Mouse (Mus musculus): ENCODE results near the gene Npcd. TPM values are rescaled to one million over a fixed set of nuclear protein-coding genes. Genes with fewer than 3 reads are reported as not detected.
A peak's percentile ranks its signal among the peaks of the same experiment; 100 is the strongest.

Npcd gene
- polyA plus RNA-seq (2016; fragmentation: Nextera tagmentation; extraction: Ambion mirVana): not detected in 2 replicates

DNA sequence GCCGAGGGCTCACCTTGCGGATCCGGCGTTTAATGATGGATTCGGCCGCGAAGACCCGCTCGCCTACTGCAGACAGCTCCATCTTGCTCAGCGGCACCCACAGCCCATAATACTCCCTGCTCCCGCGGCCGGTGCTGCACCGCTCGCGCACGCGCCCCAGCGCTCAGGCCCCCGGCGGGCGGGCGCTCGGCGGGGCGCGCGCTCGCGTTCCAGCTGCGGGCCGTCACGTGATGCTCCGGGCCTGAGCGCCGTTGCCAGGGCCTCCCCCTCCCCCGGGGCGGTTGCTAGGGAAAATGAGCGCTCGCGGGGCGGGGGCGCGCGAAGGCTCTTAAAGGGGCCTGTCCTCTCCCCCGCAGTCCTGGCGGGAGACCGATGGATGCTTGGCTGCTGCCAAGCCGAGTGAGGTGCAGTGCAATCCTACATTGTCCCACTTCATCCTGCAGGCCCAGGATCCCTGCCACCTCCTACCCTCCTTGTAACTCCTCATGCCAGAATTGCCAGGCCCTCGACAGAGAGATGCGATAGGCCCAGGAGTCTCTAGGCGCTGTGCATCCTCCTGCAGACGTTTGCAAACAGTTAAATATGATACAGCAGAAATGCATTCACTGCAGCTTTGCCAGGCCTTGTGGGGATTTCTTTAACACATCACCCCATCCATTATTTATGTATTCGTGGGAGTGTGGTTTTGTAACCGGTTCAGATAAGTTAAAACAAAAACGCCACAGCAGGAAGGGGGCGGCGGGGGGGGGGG is at the start of gene Npcd, which contains the start of gene Cbx6:
Gene Npcd (minus strand): TSS at position 108 of the 751 bp plus-strand sequence.
Gene Cbx6 (minus strand): TSS at position 559 of the 751 bp plus-strand sequence.
- no peaks in the 10 kb centered on the region for H3K27me3 ChIP-seq (replicated peaks; ENCODE audit: low read depth, poor library complexity, severe bottlenecking)
- H3K27ac ChIP-seq (replicated peaks): peak within 1 kb of the TSS; percentile 94
- peaks cover 55% of the 10 kb centered on the region for H3K4me1 ChIP-seq
- peak; percentile 99 for DNase-seq (ENCODE audit: low spot score)
- peaks cover 9% of the 10 kb centered on the region for H3K36me3 ChIP-seq (replicated peaks)
- no peaks in the 10 kb centered on the region for H3K9me3 ChIP-seq
- peak within 1 kb of the TSS; percentile 89 for H3K4me3 ChIP-seq
- 1% methylated on average over 58 of the region's 58 CpGs for WGBS

DNA sequence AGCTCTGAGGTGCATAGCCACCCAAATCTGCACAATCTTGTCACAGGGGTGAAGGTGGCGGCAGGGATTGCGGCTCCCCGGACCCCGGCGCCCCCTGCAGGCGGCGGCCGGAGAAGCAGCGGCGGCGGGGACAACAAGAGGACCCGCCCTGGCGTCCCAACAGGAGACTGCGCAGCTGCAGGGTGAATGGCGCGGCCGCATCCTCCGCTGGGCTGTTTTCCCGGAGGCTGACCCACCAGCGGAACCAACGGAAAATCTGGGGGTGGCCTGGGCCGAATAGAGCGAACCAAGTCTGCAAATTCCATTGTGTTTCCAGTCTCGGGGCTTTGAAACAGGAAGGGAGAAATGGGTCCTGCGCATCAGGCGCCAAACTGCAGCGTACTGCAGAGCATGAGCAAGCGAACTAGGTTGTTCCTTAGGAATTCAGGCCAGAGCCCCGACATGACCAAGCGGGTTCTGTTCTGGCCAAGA is 49.4 kb upstream of the Npcd start:
- Histone ChIP-seq H3K4me1 (peaks cover 6% of the 10 kb centered on the region), H3K9me3 (no peaks in the 10 kb centered on the region), H3K36me3 (replicated peaks) (no peaks in the 10 kb centered on the region), H3K27ac (replicated peaks) (peak overlapping the region; percentile 91), H3K27me3 (replicated peaks; ENCODE audit: low read depth, poor library complexity, severe bottlenecking) (peaks cover 18% of the 10 kb centered on the region), H3K4me3 (peak overlapping the region; percentile 62)
- WGBS: under 1% methylated on average over 30 of the region's 30 CpGs
- peak; percentile 95 for DNase-seq (ENCODE audit: low spot score)

DNA sequence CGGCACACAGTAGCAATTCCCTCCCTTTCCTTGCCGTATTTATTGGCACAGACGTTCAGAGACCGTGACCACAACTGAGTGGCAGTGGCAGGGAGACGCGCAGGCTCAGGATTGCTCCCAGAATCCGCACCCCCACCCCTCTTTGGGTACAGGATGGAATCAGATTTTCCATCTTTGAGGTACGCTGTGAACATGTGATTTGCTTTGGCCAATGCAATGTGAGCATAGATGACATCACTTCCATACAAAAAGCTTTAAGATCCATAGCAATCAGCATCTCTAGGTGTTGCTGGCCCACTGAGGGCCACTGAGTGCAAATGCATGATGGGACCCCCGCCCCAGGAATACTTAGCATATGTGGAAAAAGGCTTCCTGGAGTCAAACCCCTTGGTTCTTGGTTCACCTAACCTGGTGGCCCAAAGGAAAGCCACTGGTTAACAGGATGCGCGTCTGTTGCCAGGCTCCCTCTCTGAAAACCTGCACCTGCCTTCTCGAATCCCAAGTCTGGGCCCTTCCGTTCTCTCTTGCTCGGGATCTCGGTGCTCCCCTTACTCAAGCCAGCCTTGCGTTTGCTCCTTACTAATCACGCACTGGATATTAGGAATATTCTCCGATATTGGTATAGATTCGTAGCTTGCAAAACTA is 48.7 kb upstream of the Npcd start:
- Histone ChIP-seq H3K9me3 (no peaks in the 10 kb centered on the region), H3K4me3 (peak overlapping the region; percentile 62), H3K36me3 (replicated peaks) (no peaks in the 10 kb centered on the region), H3K4me1 (peaks cover 6% of the 10 kb centered on the region), H3K27ac (replicated peaks) (peak overlapping the region; percentile 91; the same call in 1 of the 2 replicates), H3K27me3 (replicated peaks; ENCODE audit: low read depth, poor library complexity, severe bottlenecking) (peaks cover 18% of the 10 kb centered on the region)
- DNase-seq (ENCODE audit: low spot score): no peak
- WGBS: 31% methylated on average over 19 of the region's 19 CpGs

DNA sequence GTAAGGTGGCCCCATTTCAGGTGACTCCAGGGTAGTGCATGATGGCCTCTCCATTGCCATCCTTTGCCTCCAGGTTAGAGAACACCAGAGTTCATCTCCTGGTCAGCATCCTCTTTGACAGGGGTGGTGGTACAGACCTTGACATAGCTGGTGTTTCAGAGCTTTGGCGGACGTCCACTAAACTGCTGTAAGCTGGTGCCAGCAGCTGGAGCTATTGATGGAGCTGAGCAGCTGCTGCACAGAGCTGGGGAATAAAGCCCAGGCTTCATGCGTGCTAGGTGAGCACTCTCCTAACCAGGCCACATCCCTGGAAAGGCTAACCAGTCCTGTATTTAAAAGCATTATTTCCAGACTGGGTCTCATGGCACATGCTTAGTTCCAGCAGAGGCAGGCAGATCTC is 46.4 kb upstream of the Npcd start:
- Histone ChIP-seq H3K27ac (replicated peaks) (no peak overlapping the region), H3K36me3 (replicated peaks) (no peaks in the 10 kb centered on the region), H3K9me3 (no peaks in the 10 kb centered on the region), H3K27me3 (replicated peaks; ENCODE audit: low read depth, poor library complexity, severe bottlenecking) (peaks cover 18% of the 10 kb centered on the region), H3K4me3 (no peak overlapping the region), H3K4me1 (peaks cover 6% of the 10 kb centered on the region)
- DNase-seq (ENCODE audit: low spot score): no peak
- whole genome bisulfite sequencing: 86% methylated on average over 3 of the region's 3 CpGs

DNA sequence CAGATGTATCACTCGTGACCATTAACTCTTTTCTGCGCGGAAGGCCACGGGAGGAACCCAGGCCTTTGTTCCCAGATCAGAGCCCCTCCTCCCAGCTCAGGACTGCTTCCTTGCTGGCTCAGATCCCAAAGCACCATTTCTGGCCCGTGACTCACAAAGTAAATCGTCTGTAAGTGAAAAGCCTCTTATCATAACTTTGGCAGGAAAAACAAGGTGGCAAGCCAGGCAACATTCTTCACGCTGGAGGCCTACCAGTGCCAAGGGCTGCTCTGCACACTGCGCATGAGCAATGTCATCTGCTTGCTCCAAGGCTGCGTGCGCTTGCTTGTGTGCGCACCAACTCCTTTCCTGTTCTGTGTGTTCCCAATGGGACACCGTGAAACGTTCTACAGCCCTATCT is 45.3 kb upstream of the Npcd start:
- Histone ChIP-seq H3K36me3 (replicated peaks) (no peaks in the 10 kb centered on the region), H3K4me1 (peaks cover 6% of the 10 kb centered on the region), H3K4me3 (no peak overlapping the region), H3K27me3 (replicated peaks; ENCODE audit: low read depth, poor library complexity, severe bottlenecking) (peaks cover 18% of the 10 kb centered on the region), H3K9me3 (no peaks in the 10 kb centered on the region), H3K27ac (replicated peaks) (no peak overlapping the region; the same call in 1 of the 2 replicates)
- WGBS: 71% methylated on average over 13 of the region's 13 CpGs
- DNase-seq (ENCODE audit: low spot score): no peak

DNA sequence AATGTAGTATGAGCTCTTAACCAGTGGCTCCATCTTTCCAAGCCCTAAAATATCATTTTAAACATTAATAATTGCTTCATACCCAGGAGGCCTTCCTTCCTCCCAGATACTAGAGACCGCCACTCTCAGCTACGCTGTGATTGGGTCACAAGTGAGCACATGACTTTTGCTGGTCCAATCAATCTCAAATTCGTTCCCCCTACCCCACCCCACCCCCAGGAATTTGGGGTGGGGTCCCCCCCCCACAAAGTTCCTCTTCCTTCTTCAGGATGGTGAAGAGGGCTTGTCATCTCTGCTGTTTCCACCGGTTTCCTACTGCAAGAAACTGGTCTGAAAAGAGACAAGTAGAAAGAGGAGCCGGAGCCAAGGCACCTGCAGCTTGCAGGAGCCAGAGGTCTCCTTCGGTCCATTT is 44.7 kb upstream of the Npcd start:
- Histone ChIP-seq H3K27ac (replicated peaks) (no peak overlapping the region; the same call in 1 of the 2 replicates), H3K9me3 (no peaks in the 10 kb centered on the region), H3K36me3 (replicated peaks) (no peaks in the 10 kb centered on the region), H3K4me1 (peaks cover 6% of the 10 kb centered on the region), H3K27me3 (replicated peaks; ENCODE audit: low read depth, poor library complexity, severe bottlenecking) (peaks cover 18% of the 10 kb centered on the region), H3K4me3 (no peak overlapping the region)
- 77% methylated on average over 6 of the region's 6 CpGs for WGBS
- DNase-seq (ENCODE audit: low spot score): no peak

DNA sequence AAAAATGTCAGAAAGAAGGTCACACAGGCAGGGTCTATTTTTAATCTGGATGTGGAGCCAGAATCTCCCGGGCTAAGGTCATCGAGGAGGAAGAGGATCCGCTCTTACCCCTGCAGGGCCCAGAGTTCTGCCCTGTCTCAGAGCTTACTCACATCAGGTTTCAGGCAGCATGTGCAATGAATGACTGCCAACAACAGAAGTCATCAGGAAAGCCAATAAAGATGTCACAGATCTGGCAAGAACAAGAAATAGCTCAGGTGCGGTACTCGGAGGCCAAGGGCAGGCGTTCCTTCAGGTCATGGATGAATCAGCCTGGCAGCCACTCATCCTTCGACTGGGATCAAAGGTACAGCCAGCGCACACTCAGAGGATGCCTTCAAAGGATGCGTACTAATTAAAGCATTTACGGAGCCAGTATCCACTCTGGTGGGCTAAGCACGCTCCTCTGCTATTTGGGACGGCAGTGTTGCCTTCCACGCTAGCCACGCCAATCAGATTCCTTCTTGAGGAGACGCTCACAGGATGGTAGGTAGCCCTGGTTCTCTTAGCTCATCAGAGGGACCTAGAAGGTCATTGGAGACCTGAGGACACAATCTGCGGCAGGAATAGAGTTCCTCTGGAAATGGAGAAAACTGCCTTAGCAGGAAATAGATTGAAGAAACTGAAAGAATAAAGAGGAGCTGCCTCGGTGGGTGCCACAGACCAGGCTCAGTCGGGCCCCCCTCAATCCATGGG is 41.4 kb upstream of the Npcd start:
- 92% methylated on average over 18 of the region's 18 CpGs for WGBS
- DNase-seq (ENCODE audit: low spot score): no peak
- Histone ChIP-seq H3K9me3 (no peaks in the 10 kb centered on the region), H3K27ac (replicated peaks) (no peak overlapping the region), H3K27me3 (replicated peaks; ENCODE audit: low read depth, poor library complexity, severe bottlenecking) (no peaks in the 10 kb centered on the region), H3K4me1 (no peaks in the 10 kb centered on the region), H3K36me3 (replicated peaks) (no peaks in the 10 kb centered on the region), H3K4me3 (no peak overlapping the region)

DNA sequence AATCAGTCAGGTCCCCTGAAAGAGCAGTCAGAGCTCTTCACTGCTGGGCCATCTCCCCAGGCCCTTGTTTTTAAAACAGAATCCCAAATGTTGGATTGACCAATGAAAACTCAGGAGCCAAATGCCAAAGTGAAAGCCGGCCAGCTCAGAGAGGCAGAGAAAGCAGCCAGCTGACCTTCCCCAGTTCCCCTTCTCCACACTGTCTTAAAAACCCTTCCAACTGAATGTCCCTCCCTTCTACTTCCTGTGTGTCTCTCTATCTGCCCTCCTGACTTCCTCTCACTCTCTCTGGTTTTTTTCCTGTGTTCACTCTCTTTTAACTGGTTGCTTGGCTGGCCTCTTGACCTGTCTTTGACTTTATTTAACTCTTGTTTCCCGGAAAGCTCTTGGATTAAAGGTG is 40.0 kb upstream of the Npcd start:
- Histone ChIP-seq H3K27ac (replicated peaks) (no peak overlapping the region), H3K36me3 (replicated peaks) (no peaks in the 10 kb centered on the region), H3K4me3 (no peak overlapping the region), H3K4me1 (no peaks in the 10 kb centered on the region), H3K9me3 (peaks cover 4% of the 10 kb centered on the region; the same call in 1 of the 2 replicates), H3K27me3 (replicated peaks; ENCODE audit: low read depth, poor library complexity, severe bottlenecking) (no peaks in the 10 kb centered on the region)
- no peak for DNase-seq (ENCODE audit: low spot score)
- WGBS: 60% methylated on average over 2 of the region's 2 CpGs

DNA sequence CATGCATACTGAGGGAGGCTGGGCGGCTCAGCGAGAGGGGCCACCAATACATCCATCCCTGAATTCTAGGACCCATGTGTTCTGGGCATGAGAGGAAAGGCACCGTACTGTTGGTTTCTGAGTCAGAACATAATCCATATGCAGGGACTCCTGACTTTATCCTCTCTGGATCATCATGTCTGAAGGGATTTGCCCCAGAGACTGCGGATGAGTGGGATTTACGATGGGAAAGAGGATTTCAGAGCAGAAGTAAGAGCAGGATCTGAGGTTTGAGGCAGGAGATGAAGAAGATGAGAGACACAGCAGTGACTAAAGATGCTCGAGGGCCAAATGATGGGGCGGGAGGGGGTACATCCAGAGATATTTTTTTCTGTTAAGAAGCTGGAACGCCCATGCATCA is 39.5 kb upstream of the Npcd start:
- H3K9me3 ChIP-seq: peaks cover 4% of the 10 kb centered on the region; the same call in 1 of the 2 replicates
- H3K36me3 ChIP-seq (replicated peaks): no peaks in the 10 kb centered on the region
- H3K27ac ChIP-seq (replicated peaks): no peak overlapping the region
- 93% methylated on average over 8 of the region's 8 CpGs for WGBS
- no peak overlapping the region for H3K4me3 ChIP-seq
- H3K4me1 ChIP-seq: no peaks in the 10 kb centered on the region
- H3K27me3 ChIP-seq (replicated peaks; ENCODE audit: low read depth, poor library complexity, severe bottlenecking): no peaks in the 10 kb centered on the region
- no peak for DNase-seq (ENCODE audit: low spot score)

DNA sequence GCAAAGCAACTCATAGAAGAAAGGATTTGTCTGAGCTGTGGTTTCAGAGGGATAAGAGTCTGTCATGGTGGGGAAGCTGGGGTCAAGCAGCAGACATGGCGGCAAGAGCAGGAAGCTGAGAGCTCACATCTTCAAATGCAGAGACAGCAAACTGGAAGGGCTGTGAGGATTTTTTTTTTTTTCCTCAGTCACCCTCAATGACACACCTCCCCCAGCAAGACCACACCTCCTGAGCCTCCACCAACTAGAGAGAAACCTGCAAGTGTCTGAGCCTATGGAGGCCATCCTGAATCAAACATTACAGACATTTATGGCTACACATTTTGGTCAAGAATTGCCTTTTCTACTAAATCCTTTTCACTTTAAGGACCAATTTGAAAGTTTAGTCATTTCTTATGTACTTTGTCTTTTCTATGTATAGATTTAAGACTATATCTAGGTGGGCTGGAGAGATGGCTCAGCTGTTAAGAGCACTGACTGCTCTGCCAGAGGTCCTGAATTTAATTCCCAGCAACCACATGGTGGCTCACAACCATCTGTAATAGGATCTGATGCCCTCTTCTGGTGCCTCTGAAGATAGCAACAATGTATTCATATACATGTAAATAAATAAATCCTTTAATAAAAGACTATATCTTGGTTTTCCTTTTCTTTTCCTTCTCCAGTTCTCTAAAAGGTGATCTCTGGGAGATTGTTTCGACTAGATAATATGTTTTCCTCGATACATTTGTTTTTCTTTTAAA is 33.4 kb upstream of the Npcd start:
- no peak for DNase-seq (ENCODE audit: low spot score)
- H3K36me3 ChIP-seq (replicated peaks): no peaks in the 10 kb centered on the region
- WGBS: 91% methylated on average over 3 of the region's 3 CpGs

DNA sequence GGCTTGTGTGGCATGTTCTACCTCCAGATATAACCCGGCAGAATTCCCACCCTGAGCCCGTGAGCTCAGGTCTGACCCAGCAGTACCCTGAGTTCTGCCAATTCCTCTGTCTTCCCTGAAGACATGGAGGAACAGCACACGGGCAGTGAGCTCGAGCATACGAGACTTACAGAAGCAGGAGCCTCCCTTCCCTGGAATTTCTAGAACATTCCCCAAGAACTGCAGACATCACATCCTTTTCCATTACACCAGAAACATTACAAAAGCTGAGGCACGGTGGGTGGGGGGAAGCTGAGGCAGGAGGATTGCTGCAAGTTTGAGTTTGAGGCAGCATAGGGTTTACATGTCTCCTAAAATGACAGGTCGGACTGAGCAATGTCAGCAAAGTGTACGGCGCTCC is 25.8 kb upstream of the Npcd start:
- no peaks in the 10 kb centered on the region for H3K9me3 ChIP-seq
- H3K27ac ChIP-seq (replicated peaks): no peak overlapping the region
- no peak overlapping the region for H3K4me3 ChIP-seq
- no peaks in the 10 kb centered on the region for H3K36me3 ChIP-seq (replicated peaks)
- no peaks in the 10 kb centered on the region for H3K27me3 ChIP-seq (replicated peaks; ENCODE audit: low read depth, poor library complexity, severe bottlenecking)
- no peak for DNase-seq (ENCODE audit: low spot score)
- 89% methylated on average over 9 of the region's 9 CpGs for WGBS
- peaks cover 5% of the 10 kb centered on the region; the same call in 1 of the 2 replicates for H3K4me1 ChIP-seq

More for the DNA sequence above, 33.4 kb upstream of the Npcd start:
- Histone ChIP-seq H3K27me3 (replicated peaks; ENCODE audit: low read depth, poor library complexity, severe bottlenecking) (no peaks in the 10 kb centered on the region), H3K4me3 (no peak overlapping the region), H3K27ac (replicated peaks) (no peak overlapping the region), H3K4me1 (no peaks in the 10 kb centered on the region), H3K9me3 (peaks cover 4% of the 10 kb centered on the region; the same call in 1 of the 2 replicates)

DNA sequence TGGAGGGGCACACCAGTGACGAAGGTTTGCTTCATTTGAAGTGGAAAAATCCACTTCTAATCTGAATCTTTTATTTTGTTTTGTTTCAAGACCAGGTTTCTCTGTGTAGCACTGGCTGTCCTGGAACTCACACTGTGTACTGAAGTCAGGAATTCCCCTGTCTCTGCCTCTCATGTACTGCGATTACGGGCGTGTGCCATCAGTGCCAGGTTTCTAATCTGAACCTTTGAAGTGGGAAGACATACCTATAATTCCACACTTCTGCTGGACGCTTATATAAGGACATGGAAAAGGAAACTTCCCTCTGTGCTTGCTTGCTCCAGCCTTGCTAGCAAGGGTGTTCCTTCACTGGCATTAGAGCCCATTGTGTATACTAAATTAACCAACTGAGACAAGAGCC is 24.9 kb upstream of the Npcd start:
- Histone ChIP-seq H3K27me3 (replicated peaks; ENCODE audit: low read depth, poor library complexity, severe bottlenecking) (no peaks in the 10 kb centered on the region), H3K9me3 (no peaks in the 10 kb centered on the region), H3K36me3 (replicated peaks) (no peaks in the 10 kb centered on the region), H3K27ac (replicated peaks) (no peak overlapping the region), H3K4me1 (peaks cover 5% of the 10 kb centered on the region; the same call in 1 of the 2 replicates), H3K4me3 (no peak overlapping the region)
- no peak for DNase-seq (ENCODE audit: low spot score)
- WGBS: 85% methylated on average over 5 of the region's 5 CpGs

Data from embryonic facial prominence, embryonic 10.5 days (tissue).